8 mouse cellular contexts compared by ENCODE assay signal in genomic region chr1:98047284-98048217, GRCm38 (mm10). TPM values are rescaled to one million over a fixed set of nuclear protein-coding genes. Genes with fewer than 3 reads are reported as not detected.
DNase-seq lines count a peak whose midpoint lies in the region; ATAC-seq lines count a peak whose summit lies in the region.

No protein-coding gene starts in this region.

- H3K36me3 ChIP-seq in forebrain, embryonic 12.5 days (replicated peaks) = no peaks in the 10 kb centered on the region
- no peaks in the 10 kb centered on the region for H3K36me3 ChIP-seq in neural tube, embryonic 12.5 days

- H3K4me2 ChIP-seq in forebrain, embryonic 12.5 days = peak overlapping the region; percentile 38
- peak overlapping the region; percentile 36 for H3K4me2 ChIP-seq in neural tube, embryonic 12.5 days (replicated peaks)

- H3K4me1 ChIP-seq in forebrain, embryonic 12.5 days = peaks cover 23% of the 10 kb centered on the region
- H3K4me1 ChIP-seq in neural tube, embryonic 12.5 days = peaks cover 15% of the 10 kb centered on the region

- DNase-seq in cerebellum, postnatal 10 days = peak; percentile 27 to 28
- no peak for DNase-seq in cerebellum, adult 18-20 months
- peak; percentile 56 for DNase-seq in layer of hippocampus, adult 9-11 months
- no peak for DNase-seq in c-Kit-positive CD71-positive TER-119-positive erythroid progenitor cells, embryonic 14.5 days (ENCODE audit: low spot score)

- H3K4me3 ChIP-seq in forebrain, embryonic 12.5 days (replicated peaks) = no peak overlapping the region
- no peak overlapping the region for H3K4me3 ChIP-seq in neural tube, embryonic 12.5 days

- H3K27me3 ChIP-seq in forebrain, embryonic 12.5 days = no peaks in the 10 kb centered on the region
- no peaks in the 10 kb centered on the region for H3K27me3 ChIP-seq in neural tube, embryonic 12.5 days (replicated peaks)

- ATAC-seq in forebrain, embryonic 12.5 days (ENCODE audit: low FRiP score) = peak; percentile 92
- peak; percentile 92 for ATAC-seq in neural tube, embryonic 12.5 days (ENCODE audit: low FRiP score, low read depth)
- no peak for ATAC-seq in inflammation-experienced regulatory T-cells, adult 6 months
- no peak for ATAC-seq in megakaryocyte, adult 5-6 weeks (ENCODE audit: poor library complexity, severe bottlenecking)

- 20% methylated on average over 10 of the region's 10 CpGs for WGBS in forebrain, embryonic 12.5 days
- 19% methylated on average over 10 of the region's 10 CpGs for WGBS in neural tube, embryonic 12.5 days

- H3K9me3 ChIP-seq in forebrain, embryonic 12.5 days = no peaks in the 10 kb centered on the region
- H3K9me3 ChIP-seq in neural tube, embryonic 12.5 days = no peaks in the 10 kb centered on the region

- H3K9ac ChIP-seq in forebrain, embryonic 12.5 days = no peak overlapping the region
- H3K9ac ChIP-seq in neural tube, embryonic 12.5 days = no peak overlapping the region

- H3K27ac ChIP-seq in forebrain, embryonic 12.5 days = peak overlapping the region; percentile 68
- H3K27ac ChIP-seq in neural tube, embryonic 12.5 days = no peak overlapping the region

RNA-seq across cellular contexts. Expression of gene Pam, which starts 47.9 kb away (rescaled TPM):
- polyA plus RNA-seq in forebrain, embryonic 12.5 days (2016; fragmentation: Nextera tagmentation; extraction: Ambion mirVana) = 25.4 and 29.8 TPM in 2 replicates
- 21.8 and 34.0 TPM in 2 replicates for polyA plus RNA-seq in neural tube, embryonic 12.5 days (2016; fragmentation: Nextera tagmentation; extraction: Ambion mirVana)
- 1 to 10 TPM; 1.5 to 5.3 (median 3.8) TPM for polyA plus RNA-seq in inflammation-experienced regulatory T-cells, adult 6 months (2017; shearing (Covaris generic))
- 6.6 and 6.8 TPM in 2 replicates for total RNA-seq in megakaryocyte, adult 5-6 weeks (2015)
- total RNA-seq in megakaryocyte, adult 5-6 weeks (2017) = 15.4 and 24.4 TPM in 2 replicates

Comparison
In these comparisons a context has a peak if more than half of its experiments do, and no peak if none do; other contexts are left out.
1. DNase-seq: peak in cerebellum, postnatal 10 days (2 of 2) and layer of hippocampus, adult 9-11 months (single experiment); none in cerebellum, adult 18-20 months (0 of 2) and c-Kit-positive CD71-positive TER-119-positive erythroid progenitor cells, embryonic 14.5 days (single experiment).
2. ATAC-seq: peak in forebrain, embryonic 12.5 days (single experiment) and neural tube, embryonic 12.5 days (single experiment); none in inflammation-experienced regulatory T-cells, adult 6 months (single experiment) and megakaryocyte, adult 5-6 weeks (single experiment).